Mouse (Mus musculus) mature B cell (primary cell): ENCODE results near the gene Cd300c.
"Not testable (repeated sequence)": the region's sequence is repeated elsewhere in the genome, so short reads cannot be mapped to it uniquely, and the experiment has no call there.

ENCODE experiments used
- in situ Hi-C: fragments of 300-500 bp; cut with MboI; formaldehyde crosslinking; loops from 2 replicates; pipeline ENCODE4 v1.14.3; 2019

Cd300c gene

GRCm38 (mm10) chr11:114968752-114969207, at the start of gene Cd300c:
TSS of gene Cd300c (minus strand) at chr11:114969157.
- in situ Hi-C loops: no loop called here

- in situ Hi-C loops: not testable (repeated sequence)
Observed at GRCm38 (mm10) chr11:115016093-115016492, 47.1 kb upstream of the Cd300c start, which contains the start of gene Cd300ld2. TSS of gene Cd300ld2 (minus strand) at chr11:115016193.

GRCm38 (mm10) chr11:115004070-115004469, 35.1 kb upstream of the Cd300c start:
- in situ Hi-C loops: no loop called here

GRCm38 (mm10) chr11:115001474-115002040, 32.6 kb upstream of the Cd300c start, which contains the start of gene Cd300c2:
TSS of gene Cd300c2 (minus strand) at chr11:115001880.
- in situ Hi-C loops: no loop called here

- in situ Hi-C loops: no loop called here
Observed at GRCm38 (mm10) chr11:114989793-114990192, 20.8 kb upstream of the Cd300c start, which contains the start of gene Cd300ld. TSS of gene Cd300ld (minus strand) at chr11:114989922.

GRCm38 (mm10) chr11:114981866-114982265, 12.9 kb upstream of the Cd300c start:
- in situ Hi-C loops: no loop called here

- in situ Hi-C loops: no loop called here
Observed at GRCm38 (mm10) chr11:114972726-114973125, 3.8 kb upstream of the Cd300c start.

GRCm38 (mm10) chr11:114965182-114965828, 3.7 kb downstream of the Cd300c start:
- in situ Hi-C loops: no loop called here

GRCm38 (mm10) chr11:114960369-114960768, 8.6 kb downstream of the Cd300c start:
- in situ Hi-C loops: no loop called here

- in situ Hi-C loops: no loop called here
Observed at GRCm38 (mm10) chr11:114934144-114934543, 34.8 kb downstream of the Cd300c start, which contains the start of gene Cd300lb. TSS of gene Cd300lb (minus strand) at chr11:114934386.

- in situ Hi-C loops: no loop called here
Observed at GRCm38 (mm10) chr11:114933591-114933990, 35.4 kb downstream of the Cd300c start.

- in situ Hi-C loops: no loop called here
Observed at GRCm38 (mm10) chr11:114931041-114931440, 37.9 kb downstream of the Cd300c start.

GRCm38 (mm10) chr11:114929581-114929980, 39.4 kb downstream of the Cd300c start:
- in situ Hi-C loops: no loop called here

- in situ Hi-C loops: no loop called here
Observed at GRCm38 (mm10) chr11:114923961-114924360, 45.0 kb downstream of the Cd300c start.

GRCm38 (mm10) chr11:114922439-114922838, 46.5 kb downstream of the Cd300c start:
- in situ Hi-C loops: no loop called here

GRCm38 (mm10) chr11:114917120-114917519, 51.8 kb downstream of the Cd300c start:
- in situ Hi-C loops: no loop called here

GRCm38 (mm10) chr11:114914978-114915377, 54.0 kb downstream of the Cd300c start:
- in situ Hi-C loops: no loop called here

GRCm38 (mm10) chr11:114912847-114913246, 56.1 kb downstream of the Cd300c start:
- in situ Hi-C loops: no loop called here

GRCm38 (mm10) chr11:114909538-114909937, 59.4 kb downstream of the Cd300c start:
- in situ Hi-C loops: not testable (repeated sequence)

- in situ Hi-C loops: no loop called here
Observed at GRCm38 (mm10) chr11:114908086-114908485, 60.9 kb downstream of the Cd300c start.

GRCm38 (mm10) chr11:114907567-114907966, 61.4 kb downstream of the Cd300c start:
- in situ Hi-C loops: no loop called here
